Mouse (Mus musculus) liver, embryonic 16.5 days (tissue): ENCODE data around the gene Ccdc141. TPM values are rescaled to one million over a fixed set of nuclear protein-coding genes. Genes with fewer than 3 reads are reported as not detected.

Experiments used
- ATAC-seq: fragments of 200-750 bp; cut with Nextera tagmentation; 2 replicates; pipeline ENCODE4 v1.8.0; 2017; ENCODE audit warnings: low read depth, mild to moderate bottlenecking, moderate number of reproducible peaks, moderate library complexity
- H3K27ac ChIP-seq: fragments of 300-500 bp; sonication (generic); 2 replicates; pipeline ENCODE4 v1.5.1; 2014; ENCODE audit warnings: mild to moderate bottlenecking, low read length
- H3K27me3 ChIP-seq: fragments of 300-500 bp; sonication (generic); 2 replicates; pipeline ENCODE4 v1.6.1; 2014; ENCODE audit warnings: low read depth, low read length, mixed read lengths; ENCODE audit not compliant: control insufficient read depth, insufficient read depth
- H3K36me3 ChIP-seq: fragments of 300-500 bp; sonication (generic); 2 replicates; pipeline ENCODE4 v1.6.1; 2014; ENCODE audit warnings: mild to moderate bottlenecking; ENCODE audit not compliant: control insufficient read depth, insufficient read depth
- H3K4me1 ChIP-seq: fragments of 300-500 bp; sonication (generic); 2 replicates; pipeline ENCODE4 v1.6.1; 2014; ENCODE audit warnings: low read depth, low read length, mixed read lengths; ENCODE audit not compliant: control insufficient read depth
- H3K4me2 ChIP-seq: fragments of 300-500 bp; sonication (generic); 2 replicates; pipeline ENCODE4 v1.6.1; 2014; ENCODE audit warnings: low read depth, low read length, mixed read lengths
- H3K4me3 ChIP-seq: fragments of 300-500 bp; sonication (generic); 2 replicates; pipeline ENCODE4 v1.5.1; 2014; ENCODE audit warnings: low read depth, mild to moderate bottlenecking, low read length
- H3K9ac ChIP-seq: fragments of 300-500 bp; sonication (generic); 2 replicates; pipeline ENCODE4 v1.6.1; 2014; ENCODE audit warnings: low read depth, low read length
- H3K9me3 ChIP-seq: fragments of 300-500 bp; sonication (generic); replicated peaks from 2 replicates; pipeline ENCODE4 v1.6.1; 2016; ENCODE audit warnings: low read length; ENCODE audit not compliant: control insufficient read depth
- WGBS: fragments of 180-500 bp; shearing (Covaris S2); extraction: QIAGEN DNeasy Blood & Tissue Kit; methylation state at CpG from one replicate; pipeline ENCODE4 v1.1.7; 2014; ENCODE audit not compliant: insufficient replicate concordance; 5-methylcytosine and 5-hydroxymethylcytosine counted together
- polyA plus RNA-seq: library from polyadenylated mRNA; unstranded; fragments of >200 nt; fragmentation: Nextera tagmentation; extraction: Ambion mirVana; gene quantifications from 2 replicates; pipeline ENCODE4 v1.2.1, GENCODE M21; 2015

The Ccdc141 gene
- polyA plus RNA-seq, 1 experiment from 2014 or later = 1.9 TPM

DNA sequence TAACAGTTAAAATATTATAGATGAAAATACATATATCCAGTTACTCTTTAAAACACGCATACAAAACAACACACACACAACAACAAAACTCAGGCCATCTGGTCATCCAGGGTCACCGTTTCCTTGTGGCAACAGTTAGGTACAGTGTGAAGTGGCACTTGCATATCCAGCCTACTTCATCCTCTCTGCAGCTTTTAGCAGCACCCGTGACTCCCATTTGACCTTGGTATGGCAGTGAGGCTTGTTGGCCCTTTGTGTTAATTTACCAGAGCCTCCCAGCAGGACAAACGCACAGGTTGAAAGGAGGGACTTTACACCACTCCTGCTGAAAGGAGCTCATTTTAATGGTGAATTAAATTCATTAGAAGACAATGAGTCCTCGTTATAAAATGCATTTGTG is 158.5 kb downstream of the Ccdc141 start:
- 61% methylated on average over 5 of the region's 5 CpGs for WGBS
- Histone ChIP-seq H3K9me3 (no peaks in the 10 kb centered on the region), H3K27me3 (no peaks in the 10 kb centered on the region), H3K4me2 (no peak overlapping the region), H3K9ac (no peak overlapping the region), H3K27ac (no peak overlapping the region), H3K36me3 (no peaks in the 10 kb centered on the region), H3K4me3 (no peak overlapping the region), H3K4me1 (no peaks in the 10 kb centered on the region)
- ATAC-seq = no peak

DNA sequence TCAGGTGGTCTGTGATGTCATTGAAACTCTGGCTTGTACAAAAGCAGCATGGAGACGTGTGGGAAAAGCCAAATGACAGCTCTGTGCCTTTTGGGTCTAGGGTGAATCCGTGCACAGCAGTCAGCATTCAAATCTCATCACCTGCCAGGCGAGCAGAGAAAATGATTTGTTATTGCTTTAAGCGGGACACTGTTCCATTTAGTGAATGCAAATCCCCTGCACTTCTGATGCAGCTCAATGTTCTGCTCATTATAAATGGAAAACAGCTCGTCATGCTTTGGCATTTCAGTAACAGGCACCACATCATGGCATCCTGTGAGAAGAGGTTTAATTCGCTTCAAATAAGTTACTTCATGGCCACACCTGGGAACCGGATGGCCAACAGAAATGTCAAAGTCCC is 163.4 kb downstream of the Ccdc141 start:
- ATAC-seq = no peak
- Histone ChIP-seq H3K36me3 (no peaks in the 10 kb centered on the region), H3K27me3 (no peaks in the 10 kb centered on the region), H3K9ac (no peak overlapping the region), H3K9me3 (no peaks in the 10 kb centered on the region), H3K4me2 (no peak overlapping the region), H3K27ac (no peak overlapping the region), H3K4me3 (no peak overlapping the region), H3K4me1 (no peaks in the 10 kb centered on the region)
- whole genome bisulfite sequencing = 59% methylated on average over 7 of the region's 7 CpGs

DNA sequence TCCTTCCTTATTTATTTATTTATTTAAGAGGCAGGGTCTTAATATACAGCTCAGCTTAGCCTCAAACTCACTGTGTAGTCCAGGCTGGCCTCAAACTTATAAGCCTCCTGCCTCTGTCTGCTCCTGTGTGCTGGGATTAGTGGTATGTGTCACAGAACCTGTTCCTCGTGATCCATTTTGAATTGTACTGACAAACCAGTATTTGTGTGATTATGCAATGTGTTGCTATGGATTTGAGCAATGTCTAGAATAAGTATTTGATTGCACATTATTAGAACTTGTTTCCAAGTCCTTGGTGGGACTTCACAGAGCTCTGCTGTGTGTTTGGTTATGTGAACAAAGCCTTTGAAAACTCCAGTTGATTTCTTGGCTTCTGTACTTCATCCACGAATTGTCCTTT is 167.3 kb downstream of the Ccdc141 start:
- ATAC-seq = no peak
- no peak overlapping the region for H3K27ac ChIP-seq
- no peaks in the 10 kb centered on the region for H3K4me1 ChIP-seq
- no peak overlapping the region for H3K9ac ChIP-seq
- H3K4me2 ChIP-seq = no peak overlapping the region
- H3K27me3 ChIP-seq = no peaks in the 10 kb centered on the region
- no peaks in the 10 kb centered on the region for H3K36me3 ChIP-seq
- 47% methylated on average over 2 of the region's 2 CpGs for WGBS
- no peak overlapping the region for H3K4me3 ChIP-seq
- H3K9me3 ChIP-seq = no peaks in the 10 kb centered on the region

DNA sequence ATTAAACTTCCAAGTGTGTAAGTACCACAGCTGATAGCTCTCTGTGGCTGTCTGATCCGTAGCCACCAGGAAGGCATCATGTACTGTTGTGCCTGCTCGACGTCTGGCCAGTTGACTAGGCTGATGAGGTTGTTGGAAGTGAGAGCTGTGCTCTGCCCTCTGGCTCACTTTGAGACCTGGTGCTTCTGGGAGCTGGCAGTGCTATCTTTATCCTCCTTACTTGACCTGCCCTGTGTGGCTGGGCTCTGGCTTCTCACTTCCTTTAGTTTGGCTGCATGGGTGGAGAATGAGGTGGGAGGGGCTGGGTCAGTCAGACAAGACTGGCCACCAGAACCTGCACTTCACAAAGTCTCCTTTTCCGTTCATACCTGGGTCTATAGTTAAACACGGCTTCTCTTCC is 172.1 kb downstream of the Ccdc141 start:
- H3K4me1 ChIP-seq = no peaks in the 10 kb centered on the region
- 50% methylated on average over 5 of the region's 5 CpGs for WGBS
- H3K36me3 ChIP-seq = no peaks in the 10 kb centered on the region

DNA sequence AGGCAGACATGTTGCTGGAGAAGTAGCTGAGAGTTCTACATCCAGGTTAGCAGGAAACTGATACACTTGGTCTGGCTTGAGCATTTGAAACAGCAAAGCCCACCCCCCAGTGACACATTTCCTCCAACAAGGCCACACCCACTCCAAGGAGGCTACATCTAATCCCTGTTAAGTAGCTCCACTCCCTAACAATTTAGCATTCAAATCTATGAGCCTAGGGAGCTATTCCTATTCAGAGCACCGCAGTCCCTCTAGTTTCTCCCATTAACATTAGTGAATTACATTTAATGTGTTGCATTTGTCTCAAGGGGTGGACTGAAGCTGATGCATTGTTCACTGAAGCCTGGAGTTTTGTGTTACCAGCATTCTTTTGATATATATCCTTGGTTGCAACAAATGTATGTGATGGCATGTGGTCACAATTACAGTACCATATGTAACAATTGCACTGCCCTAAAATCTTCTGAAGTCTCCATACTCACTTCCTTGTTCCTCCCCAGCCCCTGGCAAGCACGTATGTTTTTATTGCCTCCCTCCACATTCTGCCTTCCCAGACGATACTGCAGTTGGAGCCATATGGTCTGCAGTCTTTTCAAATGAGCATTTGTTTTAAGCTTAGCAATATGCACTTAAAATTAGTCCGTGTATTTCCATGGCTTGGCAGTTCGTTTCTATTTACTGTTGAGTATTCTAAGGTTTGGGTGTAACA is 177.8 kb downstream of the Ccdc141 start:
- no peak for ATAC-seq
- Histone ChIP-seq H3K27me3 (no peaks in the 10 kb centered on the region), H3K4me1 (no peaks in the 10 kb centered on the region), H3K9ac (no peak overlapping the region), H3K4me3 (no peak overlapping the region), H3K4me2 (no peak overlapping the region), H3K36me3 (no peaks in the 10 kb centered on the region), H3K9me3 (no peaks in the 10 kb centered on the region), H3K27ac (no peak overlapping the region)
- WGBS = 53% methylated on average over 5 of the region's 5 CpGs

More for the DNA sequence above, 172.1 kb downstream of the Ccdc141 start:
- Histone ChIP-seq H3K4me3 (no peak overlapping the region), H3K9ac (no peak overlapping the region), H3K9me3 (no peaks in the 10 kb centered on the region), H3K4me2 (no peak overlapping the region), H3K27ac (no peak overlapping the region), H3K27me3 (no peaks in the 10 kb centered on the region)
- ATAC-seq = no peak

DNA sequence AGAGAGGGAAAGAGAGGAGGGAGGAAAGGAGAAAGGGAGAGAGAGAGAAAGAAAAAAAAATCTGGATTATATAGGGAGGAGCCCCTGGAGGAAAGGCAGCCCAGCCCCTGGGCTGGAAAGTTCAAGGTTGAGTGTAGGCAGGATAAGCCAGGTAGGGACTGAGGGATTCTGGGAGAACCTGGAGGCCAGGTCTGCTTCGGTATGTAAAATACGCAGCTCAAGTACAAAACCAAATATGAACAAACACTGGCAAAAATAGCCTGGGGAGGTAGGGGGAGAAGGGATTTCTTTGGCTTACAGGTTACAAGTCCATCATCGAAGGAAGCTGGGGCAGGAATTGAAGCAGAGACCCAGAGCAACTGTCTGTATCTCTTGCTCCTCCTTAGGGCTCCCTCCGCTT is 183.1 kb downstream of the Ccdc141 start:
- WGBS = 78% methylated on average over 4 of the region's 4 CpGs
- Histone ChIP-seq H3K4me1 (no peaks in the 10 kb centered on the region), H3K27me3 (no peaks in the 10 kb centered on the region), H3K9ac (no peak overlapping the region), H3K4me3 (no peak overlapping the region), H3K9me3 (no peaks in the 10 kb centered on the region), H3K36me3 (no peaks in the 10 kb centered on the region), H3K4me2 (no peak overlapping the region), H3K27ac (no peak overlapping the region)
- ATAC-seq = no peak

DNA sequence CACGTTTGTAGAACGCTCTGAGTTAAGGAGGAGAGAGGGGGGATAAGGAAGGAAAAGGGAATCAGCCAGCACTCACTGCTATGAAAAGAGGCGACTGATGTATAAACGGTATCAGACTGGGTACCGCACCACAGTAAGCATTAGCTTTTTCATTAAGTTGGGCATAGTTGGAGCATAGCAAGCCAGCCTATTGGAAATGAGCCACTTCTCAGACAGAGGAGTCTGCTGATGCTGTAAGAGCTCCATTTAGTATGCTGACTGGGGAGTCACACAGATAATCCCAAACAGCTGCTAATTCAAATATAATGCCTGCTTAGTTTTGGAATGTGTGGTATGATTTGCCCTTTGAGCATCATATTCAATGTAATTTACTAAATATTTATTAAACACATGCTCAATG is 186.1 kb downstream of the Ccdc141 start:
- H3K36me3 ChIP-seq = no peaks in the 10 kb centered on the region
- no peak overlapping the region for H3K9ac ChIP-seq
- WGBS = 73% methylated on average over 5 of the region's 5 CpGs
- H3K4me1 ChIP-seq = no peaks in the 10 kb centered on the region
- H3K27me3 ChIP-seq = no peaks in the 10 kb centered on the region
- ATAC-seq = no peak
- H3K9me3 ChIP-seq = no peaks in the 10 kb centered on the region
- no peak overlapping the region for H3K4me3 ChIP-seq
- H3K27ac ChIP-seq = no peak overlapping the region
- no peak overlapping the region for H3K4me2 ChIP-seq

DNA sequence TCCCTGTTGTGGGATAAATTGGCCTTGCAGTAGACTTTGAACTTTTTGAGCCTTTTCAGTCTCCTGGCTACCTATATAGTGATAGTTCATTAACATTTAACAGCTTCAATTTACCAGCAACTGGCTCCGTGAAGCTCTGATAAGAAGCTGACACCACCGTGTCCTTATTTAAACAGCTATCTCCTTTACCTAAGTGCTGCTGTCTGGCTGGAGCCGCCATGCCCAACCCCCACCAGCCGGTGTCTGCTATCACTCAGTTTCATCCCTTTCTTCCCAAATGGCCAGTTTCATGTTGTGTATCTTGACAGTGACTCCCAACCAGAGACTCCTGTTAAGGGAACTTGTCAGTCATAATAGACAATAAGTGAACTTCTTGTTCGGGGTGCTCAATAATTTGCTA is 186.8 kb downstream of the Ccdc141 start:
- Histone ChIP-seq H3K4me1 (no peaks in the 10 kb centered on the region), H3K4me3 (no peak overlapping the region), H3K9ac (no peak overlapping the region), H3K36me3 (no peaks in the 10 kb centered on the region), H3K27me3 (no peaks in the 10 kb centered on the region), H3K9me3 (no peaks in the 10 kb centered on the region), H3K4me2 (no peak overlapping the region), H3K27ac (no peak overlapping the region)
- 24% methylated on average over 5 of the region's 5 CpGs for WGBS
- no peak for ATAC-seq

DNA sequence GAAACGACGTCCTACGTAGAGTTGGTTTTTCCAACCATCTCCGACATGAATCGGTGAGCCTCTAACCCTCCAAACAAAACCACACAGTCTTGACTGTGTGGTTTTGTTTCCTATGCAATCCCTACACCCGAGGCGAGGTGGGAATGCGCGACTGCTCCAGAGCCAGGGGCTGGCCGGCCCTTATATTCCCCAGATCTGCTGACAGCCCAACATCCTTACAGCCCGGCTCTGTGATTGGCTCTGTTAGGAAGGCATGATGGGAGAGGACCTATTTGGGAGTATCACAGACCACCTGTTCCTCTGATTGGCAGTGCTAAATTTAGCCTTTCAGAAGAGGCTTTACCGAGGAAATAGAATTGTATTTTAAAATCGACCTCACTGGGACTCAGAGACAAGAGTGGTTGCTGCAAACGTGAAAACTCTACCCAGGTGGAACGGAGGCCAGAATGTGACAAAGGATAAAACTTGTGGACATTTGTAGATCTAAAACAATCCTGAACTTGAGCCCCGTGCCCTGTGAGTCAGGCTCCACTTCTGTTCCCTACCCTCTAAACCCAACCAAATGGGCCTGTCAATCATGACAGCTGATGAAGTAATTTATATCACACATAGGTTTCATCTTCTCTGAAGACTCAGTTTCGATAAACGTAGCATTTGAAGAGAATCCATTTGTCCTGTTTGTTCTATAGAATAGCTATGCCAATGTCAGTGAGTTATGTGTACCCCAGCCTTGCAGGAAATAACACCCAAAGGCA is 187.9 kb downstream of the Ccdc141 start, which contains the start of gene Ttn:
Gene Ttn, minus strand, starts transcription at position 157 of the 755 bp plus-strand sequence.
- no peak for ATAC-seq
- 60% methylated on average over 18 of the region's 18 CpGs for WGBS
- no peaks in the 10 kb centered on the region for H3K4me1 ChIP-seq
- no peaks in the 10 kb centered on the region for H3K36me3 ChIP-seq
- H3K9me3 ChIP-seq = no peaks in the 10 kb centered on the region
- H3K4me2 ChIP-seq = no peak within 1 kb of the TSS
- H3K9ac ChIP-seq = no peak within 1 kb of the TSS
- H3K27me3 ChIP-seq = no peaks in the 10 kb centered on the region
- H3K4me3 ChIP-seq = no peak within 1 kb of the TSS
- no peak within 1 kb of the TSS for H3K27ac ChIP-seq
